Mouse (Mus musculus): Measurements from ENCODE around the gene Ptpn12. TPM values are rescaled to one million over a fixed set of nuclear protein-coding genes. Genes with fewer than 3 reads are reported as not detected.
A peak's percentile ranks its signal among the peaks of the same experiment; 100 is the strongest.
"Not testable (repeated sequence)": the region's sequence is repeated elsewhere in the genome, so short reads cannot be mapped to it uniquely, and the experiment has no call there.

Ptpn12 gene
- polyA plus RNA-seq, 1 experiment: 32.8 TPM

DNA sequence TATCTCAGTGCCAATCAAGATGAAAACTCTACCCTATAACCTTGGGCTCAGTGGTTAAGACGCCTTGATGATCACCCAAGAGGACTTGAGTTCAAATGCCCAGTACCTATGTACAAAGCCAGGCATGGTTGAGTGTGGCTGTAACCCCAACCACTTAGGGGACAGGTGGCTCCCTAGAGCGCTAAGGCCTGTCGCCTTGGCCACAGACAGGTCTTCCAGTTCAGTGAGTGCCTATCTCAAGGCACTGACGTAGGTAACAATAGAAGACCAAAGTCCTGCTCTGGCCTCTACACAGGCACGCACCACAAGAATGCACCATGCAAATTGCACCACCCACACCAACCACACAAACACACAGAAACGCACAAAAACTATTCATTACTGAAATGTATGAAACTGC lies 108.8 kb downstream of the Ptpn12 start:
- Histone ChIP-seq H3K27me3 (ENCODE audit: control insufficient read depth, insufficient read depth, low read length) (no peaks in the 10 kb centered on the region), H3K27ac (ENCODE audit: insufficient read depth, low read depth, low read length) (peak overlapping the region; percentile 25; the same call in 1 of the 2 replicates), H3K36me3 (ENCODE audit: control insufficient read depth, insufficient read depth, low read length) (no peaks in the 10 kb centered on the region), H3K4me3 (ENCODE audit: low read depth, low read length) (no peak overlapping the region), H3K4me1 (ENCODE audit: control insufficient read depth, insufficient read depth, insufficient read length, low read length) (peaks cover 19% of the 10 kb centered on the region)
- no peak for TF ChIP-seq POLR2A (IDR thresholded peaks at IDR 0.05; ENCODE audit: low read depth, low read length)
- TF ChIP-seq CTCF (IDR thresholded peaks at IDR 0.05; ENCODE audit: extremely low read depth, insufficient read length, insufficient replicate concordance, low read depth, low read length): no peak
- 41% methylated on average over 6 of the region's 6 CpGs for WGBS

DNA sequence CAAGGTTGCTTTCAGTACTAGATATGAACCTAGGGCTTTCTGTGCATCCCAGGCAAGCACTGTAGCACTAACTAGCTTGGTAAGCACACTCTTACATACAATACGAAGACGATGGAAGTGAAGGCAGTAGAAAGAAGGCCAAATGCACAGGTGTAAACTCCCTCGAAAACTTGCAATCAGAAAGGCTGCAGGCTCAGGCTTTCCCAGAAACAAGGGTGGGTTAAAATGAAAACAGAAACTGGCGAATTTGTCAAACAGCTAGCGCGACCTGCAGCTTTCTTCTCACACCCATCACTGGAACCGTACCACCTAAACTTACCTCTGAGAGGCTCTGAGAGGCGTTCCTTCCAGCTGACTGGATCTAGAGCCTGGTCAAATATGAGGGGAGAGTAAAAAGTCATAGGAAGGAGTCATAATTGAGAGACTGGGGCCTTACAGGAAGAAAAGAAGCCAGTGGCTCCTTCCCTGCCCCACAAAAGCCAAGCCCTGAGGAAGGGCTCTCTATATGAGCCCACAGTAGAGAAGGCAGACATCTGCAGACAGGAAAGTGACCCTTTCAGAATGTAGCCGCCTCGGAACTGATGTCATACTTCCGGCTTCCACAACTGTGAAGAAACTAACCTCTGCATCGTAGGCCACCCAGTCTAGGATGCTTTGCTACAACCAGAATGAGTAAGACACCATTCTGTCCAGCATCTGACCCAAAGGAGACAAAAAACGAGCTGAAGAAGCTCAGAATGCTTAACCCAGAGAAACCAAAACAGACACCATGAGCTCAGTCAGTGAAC lies 110.6 kb downstream of the Ptpn12 start:
- no peak overlapping the region for H3K4me3 ChIP-seq (ENCODE audit: low read depth, low read length)
- no peaks in the 10 kb centered on the region for H3K36me3 ChIP-seq (ENCODE audit: control insufficient read depth, insufficient read depth, low read length)
- 55% methylated on average over 13 of the region's 13 CpGs for WGBS
- no peak for TF ChIP-seq POLR2A (IDR thresholded peaks at IDR 0.05; ENCODE audit: low read depth, low read length)
- TF ChIP-seq CTCF (IDR thresholded peaks at IDR 0.05; ENCODE audit: extremely low read depth, insufficient read length, insufficient replicate concordance, low read depth, low read length): no peak
- H3K4me1 ChIP-seq (ENCODE audit: control insufficient read depth, insufficient read depth, insufficient read length, low read length): peaks cover 28% of the 10 kb centered on the region
- no peaks in the 10 kb centered on the region for H3K27me3 ChIP-seq (ENCODE audit: control insufficient read depth, insufficient read depth, low read length)
- peak overlapping the region; percentile 78 for H3K27ac ChIP-seq (ENCODE audit: insufficient read depth, low read depth, low read length)

DNA sequence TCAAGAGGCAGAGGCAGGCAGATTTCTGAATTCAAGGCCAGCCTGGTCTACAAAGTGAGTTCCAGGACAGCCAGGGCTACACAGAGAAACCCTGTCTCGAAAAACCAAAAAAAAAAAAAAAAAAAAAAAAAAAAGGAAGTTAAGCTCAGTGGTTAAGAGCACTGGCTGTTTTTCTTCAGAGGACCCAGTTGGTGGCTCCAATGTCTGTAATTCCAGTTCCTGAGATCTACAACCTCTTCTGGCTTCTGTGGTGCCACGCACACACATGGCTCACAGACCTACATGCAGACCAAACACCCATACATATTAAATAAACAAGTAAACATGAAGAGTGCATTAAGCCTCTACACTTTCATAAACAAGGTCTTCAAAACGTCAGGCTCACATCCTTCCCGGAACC lies 111.9 kb downstream of the Ptpn12 start:
- H3K27me3 ChIP-seq (ENCODE audit: control insufficient read depth, insufficient read depth, low read length); H3K4me3 ChIP-seq (ENCODE audit: low read depth, low read length); H3K27ac ChIP-seq (ENCODE audit: insufficient read depth, low read depth, low read length); H3K36me3 ChIP-seq (ENCODE audit: control insufficient read depth, insufficient read depth, low read length): not testable (repeated sequence)
- WGBS: 78% methylated on average over 4 of the region's 4 CpGs
- H3K4me1 ChIP-seq (ENCODE audit: control insufficient read depth, insufficient read depth, insufficient read length, low read length): peaks cover 28% of the 10 kb centered on the region

DNA sequence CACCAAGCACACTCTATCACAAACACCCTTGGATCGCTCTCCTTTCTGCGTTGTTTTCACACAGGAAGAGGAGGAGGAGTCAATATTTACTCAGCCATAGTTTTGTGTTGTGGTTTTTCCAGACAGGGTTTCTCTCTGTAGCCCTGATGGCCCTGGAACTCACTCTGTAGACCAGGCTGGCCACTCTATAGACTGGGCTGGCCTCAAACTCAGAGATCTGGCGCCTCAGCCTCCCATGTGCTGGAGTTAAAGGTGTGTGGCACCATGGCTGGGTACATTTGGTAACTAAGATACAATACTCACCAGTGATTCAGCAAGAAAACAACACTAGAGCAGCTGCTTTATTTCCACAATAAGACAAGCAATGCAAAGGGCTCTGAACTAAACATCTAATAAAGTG lies 113.2 kb downstream of the Ptpn12 start:
- H3K4me3 ChIP-seq (ENCODE audit: low read depth, low read length): no peak overlapping the region
- peaks cover 28% of the 10 kb centered on the region for H3K4me1 ChIP-seq (ENCODE audit: control insufficient read depth, insufficient read depth, insufficient read length, low read length)
- no peaks in the 10 kb centered on the region for H3K27me3 ChIP-seq (ENCODE audit: control insufficient read depth, insufficient read depth, low read length)
- no peaks in the 10 kb centered on the region for H3K36me3 ChIP-seq (ENCODE audit: control insufficient read depth, insufficient read depth, low read length)
- no peak overlapping the region for H3K27ac ChIP-seq (ENCODE audit: insufficient read depth, low read depth, low read length)
- 71% methylated on average over 3 of the region's 3 CpGs for WGBS
- TF ChIP-seq CTCF (IDR thresholded peaks at IDR 0.05; ENCODE audit: extremely low read depth, insufficient read length, insufficient replicate concordance, low read depth, low read length) (no peak), POLR2A (IDR thresholded peaks at IDR 0.05; ENCODE audit: low read depth, low read length) (no peak)

DNA sequence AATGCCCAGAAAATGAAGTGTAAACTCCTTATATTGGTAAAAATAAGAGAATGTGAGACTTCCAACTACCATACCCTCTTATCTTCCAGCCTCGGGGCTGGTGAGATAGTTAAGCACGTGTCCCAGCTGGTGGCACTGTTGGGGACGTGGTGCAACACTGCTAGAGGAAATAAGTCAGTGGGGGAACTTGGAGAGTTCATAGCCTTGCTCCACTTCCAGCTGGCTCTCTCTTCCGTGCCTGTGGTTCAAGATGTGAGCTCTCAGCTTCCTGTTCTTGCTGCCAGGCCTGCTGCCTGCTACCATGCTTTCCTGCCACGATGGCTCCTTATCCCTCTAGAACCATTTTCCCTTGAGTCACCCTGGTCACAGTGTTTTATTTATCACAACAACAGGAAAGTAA lies 114.5 kb downstream of the Ptpn12 start:
- Histone ChIP-seq H3K27ac (ENCODE audit: insufficient read depth, low read depth, low read length) (0 out of 2 replicates have a peak overlapping the region, but pooled peaks have one; percentile 26), H3K36me3 (ENCODE audit: control insufficient read depth, insufficient read depth, low read length) (no peaks in the 10 kb centered on the region), H3K4me1 (ENCODE audit: control insufficient read depth, insufficient read depth, insufficient read length, low read length) (peaks cover 24% of the 10 kb centered on the region), H3K4me3 (ENCODE audit: low read depth, low read length) (no peak overlapping the region), H3K27me3 (ENCODE audit: control insufficient read depth, insufficient read depth, low read length) (no peaks in the 10 kb centered on the region)
- TF ChIP-seq POLR2A (IDR thresholded peaks at IDR 0.05; ENCODE audit: low read depth, low read length): peak; percentile 16; the same call in 1 of the 2 replicates
- TF ChIP-seq CTCF (IDR thresholded peaks at IDR 0.05; ENCODE audit: extremely low read depth, insufficient read length, insufficient replicate concordance, low read depth, low read length): no peak
- 11% methylated on average over 5 of the region's 5 CpGs for WGBS

DNA sequence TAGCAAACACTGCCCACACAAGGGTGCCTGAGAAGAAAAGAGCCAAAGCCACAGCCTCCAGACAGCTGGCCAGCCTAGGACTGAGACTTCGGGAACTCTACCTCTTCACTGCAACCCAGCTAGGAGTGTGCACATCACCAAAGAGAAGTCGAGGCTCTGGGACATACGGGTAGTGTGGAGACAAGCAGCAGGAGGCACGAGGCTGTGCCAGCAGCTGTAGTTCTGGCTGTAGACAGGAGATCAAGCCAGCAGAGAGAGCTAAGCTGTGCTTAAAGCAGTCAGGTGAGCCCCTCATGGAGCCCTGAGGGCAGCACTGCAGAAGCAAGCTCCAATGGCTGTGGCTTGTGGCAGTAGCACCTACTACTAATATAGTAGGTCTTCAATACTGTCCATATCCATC lies 115.0 kb downstream of the Ptpn12 start:
- no peak for TF ChIP-seq POLR2A (IDR thresholded peaks at IDR 0.05; ENCODE audit: low read depth, low read length)
- TF ChIP-seq CTCF (IDR thresholded peaks at IDR 0.05; ENCODE audit: extremely low read depth, insufficient read length, insufficient replicate concordance, low read depth, low read length): no peak
- 68% methylated on average over 4 of the region's 4 CpGs for WGBS
- Histone ChIP-seq H3K27ac (ENCODE audit: insufficient read depth, low read depth, low read length) (no peak overlapping the region), H3K27me3 (ENCODE audit: control insufficient read depth, insufficient read depth, low read length) (no peaks in the 10 kb centered on the region), H3K4me3 (ENCODE audit: low read depth, low read length) (no peak overlapping the region), H3K4me1 (ENCODE audit: control insufficient read depth, insufficient read depth, insufficient read length, low read length) (peaks cover 24% of the 10 kb centered on the region), H3K36me3 (ENCODE audit: control insufficient read depth, insufficient read depth, low read length) (no peaks in the 10 kb centered on the region)

DNA sequence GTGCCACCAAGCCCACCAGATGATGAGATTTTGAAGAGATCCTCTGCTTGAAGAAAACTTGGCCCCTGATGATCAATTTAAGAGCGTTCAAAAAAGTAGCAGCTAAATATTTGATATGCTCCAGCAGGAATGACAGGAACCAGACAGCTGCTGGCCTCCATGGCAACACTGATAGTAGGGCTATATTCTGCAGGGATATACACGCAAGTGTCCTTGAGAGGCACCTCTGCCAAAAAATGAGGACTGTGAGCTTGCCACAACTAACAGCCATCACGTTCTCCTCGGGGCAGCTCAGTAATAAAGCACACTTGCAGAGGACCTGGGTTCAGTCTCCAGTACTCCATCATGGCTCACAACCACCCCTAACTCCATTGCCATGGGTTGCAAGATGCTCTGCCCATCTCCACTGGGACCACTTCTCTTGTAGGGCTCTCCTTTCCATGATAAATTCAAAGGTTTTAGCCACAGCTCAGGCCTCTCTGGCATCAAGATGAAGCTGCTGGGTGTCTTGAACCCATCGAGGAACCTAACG lies 115.6 kb downstream of the Ptpn12 start:
- Histone ChIP-seq H3K27me3 (ENCODE audit: control insufficient read depth, insufficient read depth, low read length) (no peaks in the 10 kb centered on the region), H3K4me3 (ENCODE audit: low read depth, low read length) (no peak overlapping the region), H3K27ac (ENCODE audit: insufficient read depth, low read depth, low read length) (no peak overlapping the region), H3K36me3 (ENCODE audit: control insufficient read depth, insufficient read depth, low read length) (no peaks in the 10 kb centered on the region), H3K4me1 (ENCODE audit: control insufficient read depth, insufficient read depth, insufficient read length, low read length) (peaks cover 23% of the 10 kb centered on the region)
- TF ChIP-seq CTCF (IDR thresholded peaks at IDR 0.05; ENCODE audit: extremely low read depth, insufficient read length, insufficient replicate concordance, low read depth, low read length) (no peak), POLR2A (IDR thresholded peaks at IDR 0.05; ENCODE audit: low read depth, low read length) (no peak)
- WGBS: 63% methylated on average over 6 of the region's 6 CpGs
